Mouse (Mus musculus) right cerebral cortex, postnatal 4 days (tissue): ENCODE measurements around the gene Slit1.
A peak's percentile ranks its signal among the peaks of the same experiment; 100 is the strongest.

ENCODE experiments used
- DNase-seq: peaks from one replicate; pipeline ENCODE4 v3.0.0-alpha.2; 2022

The Slit1 gene

DNA sequence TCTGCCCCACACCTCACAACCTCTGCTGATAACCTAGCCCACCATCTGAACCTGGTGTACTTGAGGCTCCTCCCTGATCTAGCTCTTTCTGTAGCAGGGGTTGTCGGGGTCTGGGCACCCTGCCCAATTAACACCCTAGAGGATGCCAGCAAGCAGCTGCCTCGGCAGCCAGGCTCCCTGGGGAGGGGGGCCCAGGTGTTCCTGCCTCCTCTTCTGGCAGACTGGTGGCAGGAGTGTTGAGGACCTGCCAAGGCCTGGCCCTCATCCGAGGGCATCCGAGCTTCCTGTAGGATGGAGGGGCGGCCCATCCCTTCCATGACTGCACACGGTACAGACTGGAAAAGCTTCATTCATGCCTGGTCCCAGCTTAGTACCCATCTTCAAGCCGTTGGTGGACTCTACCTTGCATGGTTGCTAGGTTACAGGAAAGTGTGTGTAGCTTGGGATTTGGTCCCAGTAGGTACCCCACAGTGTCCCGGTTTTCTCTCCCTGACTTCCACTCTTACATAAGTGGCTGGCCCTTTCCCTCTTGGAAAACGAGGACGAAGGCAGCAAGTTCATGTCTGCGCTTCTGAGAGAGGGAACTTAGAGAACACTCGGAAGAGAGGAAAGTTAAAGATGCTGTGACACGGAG, 57.9 kb downstream of the Slit1 start:
- DNase-seq, result peak; percentile 39

DNA sequence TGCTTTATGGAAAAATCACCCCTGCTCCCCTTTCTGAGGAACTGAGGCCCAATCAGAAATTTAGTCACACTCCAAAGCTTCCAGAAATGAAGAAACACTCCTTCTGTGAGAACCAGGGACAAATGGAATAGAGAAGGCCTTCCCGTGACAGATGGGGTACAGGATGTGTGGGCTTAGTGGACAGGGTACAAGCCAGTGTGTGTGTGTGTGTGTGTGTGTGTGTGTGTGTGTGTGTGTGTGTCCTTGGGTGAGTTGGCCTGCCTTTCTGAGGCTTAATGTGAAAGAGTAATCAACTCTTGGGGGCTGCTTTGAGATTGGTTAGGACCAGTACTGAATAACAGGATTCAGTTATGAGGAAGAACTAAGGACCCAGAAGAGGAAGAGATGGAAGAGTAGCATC, 58.6 kb downstream of the Slit1 start:
- no peak for DNase-seq

GRCm38 (mm10) chr19:41683951-41684350, 59.5 kb downstream of the Slit1 start:
- no peak for DNase-seq

DNA sequence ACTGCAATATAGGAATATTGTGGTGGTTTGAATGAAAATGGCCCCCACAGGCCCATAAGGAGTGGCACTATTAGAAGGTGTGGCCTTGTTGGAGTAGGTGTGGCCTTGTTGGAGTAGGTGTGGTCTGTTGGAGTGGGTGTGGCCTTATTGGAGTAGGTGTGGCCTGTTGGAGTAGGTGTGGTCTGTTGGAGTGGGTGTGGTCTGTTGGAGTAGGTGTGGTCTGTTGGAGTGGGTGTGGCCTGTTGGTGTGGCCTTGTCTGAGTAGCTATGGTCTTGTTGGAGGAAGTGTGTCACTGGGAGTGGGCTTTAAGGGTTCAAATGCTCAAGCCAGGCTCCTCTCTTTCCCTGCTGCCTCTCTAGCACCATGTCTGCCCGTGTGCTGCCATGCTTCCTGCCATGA, 63.2 kb downstream of the Slit1 start:
- DNase-seq, result no peak

GRCm38 (mm10) chr19:41679028-41679427, 64.4 kb downstream of the Slit1 start:
- DNase-seq, result no peak

DNA sequence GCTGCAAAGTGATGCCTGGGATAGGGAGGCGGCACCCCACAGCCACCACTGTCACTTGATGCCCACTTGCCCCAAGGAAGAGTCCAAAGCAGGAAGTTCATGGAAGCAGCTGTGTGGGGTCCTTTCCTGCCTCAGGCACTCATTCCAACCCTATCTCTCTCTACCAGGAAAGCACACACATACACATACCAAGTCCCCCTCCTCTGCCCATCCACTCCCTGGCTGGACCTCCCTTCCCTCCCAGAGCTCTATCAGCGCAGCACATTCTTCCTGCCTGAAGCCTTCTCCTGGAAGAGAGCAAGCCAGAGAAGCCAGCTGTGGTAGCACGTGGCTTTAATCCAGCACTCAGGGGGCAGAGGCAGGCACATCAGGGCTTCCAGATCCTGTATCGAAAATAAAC, 65.9 kb downstream of the Slit1 start:
- DNase-seq, result no peak

GRCm38 (mm10) chr19:41675583-41675982, 67.9 kb downstream of the Slit1 start:
- no peak for DNase-seq

DNA sequence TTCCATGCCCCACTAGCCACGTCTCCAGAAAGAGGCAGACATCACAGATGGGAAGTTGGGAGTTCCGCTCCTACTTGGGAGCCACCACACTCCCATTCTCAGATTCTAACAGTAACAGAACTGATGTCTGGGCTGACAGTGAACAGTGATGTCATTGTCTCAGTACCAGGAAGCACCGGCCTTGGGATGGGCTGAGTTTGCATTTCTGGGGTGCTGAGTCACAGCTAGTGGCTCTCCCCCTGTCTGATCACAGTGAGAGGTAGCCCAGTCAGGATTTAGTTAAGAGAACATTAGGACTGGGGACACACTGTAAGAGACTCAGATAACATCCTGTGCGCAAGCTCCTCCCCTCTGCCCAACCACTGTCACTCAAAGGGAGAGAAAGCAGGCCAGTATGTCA, 69.1 kb downstream of the Slit1 start:
- no peak for DNase-seq

GRCm38 (mm10) chr19:41672836-41673235, 70.6 kb downstream of the Slit1 start:
- no peak for DNase-seq

DNA sequence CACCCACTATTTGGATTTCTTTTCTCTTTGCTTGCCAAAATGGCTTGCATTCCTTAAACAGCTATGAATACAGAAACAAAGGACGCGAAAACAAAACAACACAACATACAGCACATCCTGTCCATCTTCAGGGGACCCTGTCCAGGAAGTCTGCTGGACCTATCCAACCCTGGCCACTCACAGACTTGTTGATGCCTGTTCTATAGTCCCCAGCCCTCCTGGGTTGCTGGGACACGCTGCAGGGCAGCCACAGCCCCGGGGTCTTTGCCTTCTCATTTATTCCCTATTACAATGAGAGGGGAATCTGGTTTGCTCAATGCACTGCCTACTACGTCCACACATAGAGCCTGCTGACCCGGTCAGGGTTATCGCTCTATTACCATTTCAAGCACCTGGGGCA, 72.5 kb downstream of the Slit1 start:
- no peak for DNase-seq

DNA sequence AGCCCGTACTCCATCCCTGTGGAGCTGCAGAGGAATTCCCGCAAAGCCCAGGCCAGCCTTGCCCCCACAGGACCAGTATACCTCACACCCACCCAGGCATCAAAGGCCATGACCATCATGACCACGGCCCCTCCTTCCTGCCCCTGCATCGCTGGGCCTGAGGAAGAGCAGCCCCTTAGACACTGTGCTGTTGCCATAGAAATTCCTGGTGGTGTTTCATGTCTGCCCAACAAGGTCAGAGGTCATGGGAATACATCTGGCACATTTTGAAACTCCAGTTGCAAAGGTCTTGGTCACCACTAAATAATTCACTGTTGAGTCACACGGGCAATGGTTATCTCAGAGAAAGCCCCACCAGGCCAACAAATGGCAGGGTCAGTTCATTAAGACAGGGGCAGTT, 73.0 kb downstream of the Slit1 start:
- DNase-seq, result no peak

DNA sequence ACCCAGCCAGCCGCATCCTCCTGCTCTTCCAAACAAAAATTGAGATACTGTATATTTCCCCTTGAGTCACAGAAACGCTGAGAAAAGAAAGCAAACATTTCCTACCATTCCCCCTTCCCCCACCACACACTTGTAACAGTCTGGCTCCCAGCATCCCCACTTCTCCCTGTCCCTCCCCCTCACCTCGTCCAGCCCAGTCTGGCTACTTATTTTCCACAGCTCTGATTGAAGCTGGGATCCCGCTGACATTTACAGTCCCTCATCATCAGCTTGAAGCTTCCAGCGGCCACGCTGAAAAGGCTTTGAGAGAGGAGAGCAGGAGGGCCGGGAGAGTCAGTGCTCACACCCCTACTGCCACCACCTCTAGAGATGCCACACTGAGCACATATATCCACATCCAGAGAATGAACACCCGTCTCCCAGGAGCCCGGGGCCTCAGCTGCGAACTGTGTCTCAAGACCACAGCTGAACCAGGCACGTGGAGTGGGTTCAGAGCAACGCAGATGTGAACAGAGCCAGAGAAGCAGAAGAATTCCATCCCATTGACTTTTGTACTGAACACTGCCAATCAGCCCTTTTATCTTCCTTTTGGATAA, 73.6 kb downstream of the Slit1 start:
- DNase-seq, result no peak

GRCm38 (mm10) chr19:41667591-41667990, 75.9 kb downstream of the Slit1 start:
- no peak for DNase-seq

- no peak for DNase-seq
These were observed 77.5 kb downstream of the Slit1 start for GRCm38 (mm10) chr19:41665941-41666340.

- no peak for DNase-seq
These were observed 79.8 kb downstream of the Slit1 start for GRCm38 (mm10) chr19:41663506-41664242.

DNA sequence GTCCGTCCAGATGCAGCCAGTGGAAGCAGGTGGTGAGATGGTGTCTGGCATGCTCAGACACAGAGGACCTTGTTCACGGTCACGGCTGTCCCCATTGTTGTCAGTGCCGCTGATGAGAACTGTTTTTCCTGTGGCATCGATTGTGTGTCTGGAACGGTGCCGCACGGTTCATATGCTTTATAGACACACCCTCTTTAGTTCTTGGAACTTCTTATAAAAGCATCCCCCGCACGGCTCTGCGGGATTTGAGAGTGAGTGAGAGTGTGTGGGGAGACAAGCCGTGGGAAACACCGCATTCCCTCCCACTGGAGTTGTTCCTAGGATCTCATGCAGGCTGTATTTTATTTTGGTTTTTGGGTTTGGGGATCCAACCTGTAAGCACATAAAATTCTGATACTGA, 82.0 kb downstream of the Slit1 start:
- no peak for DNase-seq

- DNase-seq, result no peak
These were observed 82.5 kb downstream of the Slit1 start for GRCm38 (mm10) chr19:41660999-41661374.

GRCm38 (mm10) chr19:41660294-41660998, 83.0 kb downstream of the Slit1 start:
- no peak for DNase-seq

DNA sequence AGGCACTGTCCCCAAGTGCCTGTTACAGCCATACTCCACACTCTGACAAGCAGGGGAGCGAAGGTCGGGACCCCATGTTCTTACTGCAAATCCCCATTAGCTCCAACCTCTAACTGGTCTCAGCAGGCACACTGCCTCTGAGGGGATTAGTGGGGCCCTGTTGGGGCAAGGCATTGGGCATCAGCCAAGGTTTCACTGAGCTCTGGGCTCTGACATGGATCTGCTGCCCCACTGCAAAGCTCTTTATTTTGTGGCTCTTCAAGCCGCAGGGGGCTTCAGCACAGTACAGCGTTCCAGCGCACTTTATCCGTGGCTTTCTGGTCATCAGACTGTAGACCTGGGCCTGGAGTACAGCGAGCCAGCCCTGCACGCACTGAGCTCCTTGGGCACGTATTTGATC, 86.0 kb downstream of the Slit1 start:
- DNase-seq, result no peak

DNA sequence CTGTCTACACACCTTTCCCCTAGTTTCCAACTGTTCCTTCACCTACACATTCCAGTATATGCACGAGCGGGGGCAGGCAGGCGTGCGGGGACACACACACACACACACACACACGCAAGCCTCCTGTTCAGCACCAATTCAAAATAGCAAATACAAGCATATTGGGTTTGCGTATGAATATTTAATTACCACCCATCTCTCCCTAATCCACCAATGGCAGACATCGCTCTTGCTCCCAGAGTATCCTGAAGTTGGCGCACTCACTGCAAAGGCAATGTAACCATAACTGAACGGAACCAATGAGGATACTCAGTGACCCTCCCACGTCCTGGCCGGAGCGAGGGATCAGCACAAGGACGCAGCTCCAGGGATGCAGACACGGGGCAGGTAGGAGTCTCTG, 86.8 kb downstream of the Slit1 start:
- no peak for DNase-seq

DNA sequence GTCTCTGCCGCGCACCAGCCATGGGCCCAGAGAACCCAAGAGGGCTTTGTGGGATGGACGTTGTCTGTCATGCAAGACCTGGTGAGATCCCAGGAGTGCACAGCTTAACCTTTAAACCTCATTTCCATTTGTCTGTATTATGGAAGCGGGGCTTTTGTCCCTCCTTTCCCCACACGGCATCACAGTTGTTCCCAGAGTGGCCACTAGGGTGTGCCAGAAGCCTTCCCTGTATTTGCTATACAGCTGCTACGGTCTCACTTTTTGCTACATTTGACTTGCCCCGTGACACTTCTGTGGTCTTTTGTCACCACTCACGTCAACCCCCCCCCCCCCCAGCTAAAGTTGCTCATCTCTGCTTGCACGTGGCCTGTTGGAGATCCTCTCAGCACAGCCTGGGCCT, 87.5 kb downstream of the Slit1 start:
- DNase-seq, result peak; percentile 91

DNA sequence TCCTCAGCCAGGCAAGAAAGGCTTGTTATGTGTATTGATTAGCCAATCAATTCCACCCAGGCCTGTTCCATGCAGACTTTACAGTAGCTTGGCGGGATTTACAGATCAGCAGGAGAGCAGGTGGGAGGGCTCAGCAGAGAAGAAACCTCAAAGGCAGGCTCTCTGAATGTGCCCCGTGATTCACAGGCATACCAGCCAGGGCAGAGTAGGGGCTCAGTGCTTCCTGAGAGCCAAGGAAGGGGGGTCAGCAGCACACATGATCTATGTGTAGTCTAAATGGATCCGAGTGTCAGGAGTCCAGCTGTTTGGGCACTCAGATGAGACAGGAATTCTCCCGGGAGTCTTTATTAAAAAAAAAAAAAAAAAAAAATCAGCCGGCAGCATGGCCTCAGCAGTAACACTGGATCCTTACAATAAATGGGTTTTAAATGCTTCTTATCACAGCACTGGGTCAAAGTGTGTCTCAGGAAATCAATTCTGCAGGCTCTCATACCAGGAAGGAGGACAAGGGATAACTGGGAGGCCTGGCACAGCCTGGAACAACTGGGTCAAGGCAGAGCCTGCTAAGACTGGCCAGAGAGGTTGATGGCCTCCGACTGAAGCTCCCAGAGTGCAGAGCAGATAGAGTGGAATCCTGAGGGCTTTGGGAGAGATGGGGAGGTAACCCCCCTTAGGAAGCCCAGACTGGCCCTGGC, 88.2 kb downstream of the Slit1 start:
- DNase-seq, result no peak

DNA sequence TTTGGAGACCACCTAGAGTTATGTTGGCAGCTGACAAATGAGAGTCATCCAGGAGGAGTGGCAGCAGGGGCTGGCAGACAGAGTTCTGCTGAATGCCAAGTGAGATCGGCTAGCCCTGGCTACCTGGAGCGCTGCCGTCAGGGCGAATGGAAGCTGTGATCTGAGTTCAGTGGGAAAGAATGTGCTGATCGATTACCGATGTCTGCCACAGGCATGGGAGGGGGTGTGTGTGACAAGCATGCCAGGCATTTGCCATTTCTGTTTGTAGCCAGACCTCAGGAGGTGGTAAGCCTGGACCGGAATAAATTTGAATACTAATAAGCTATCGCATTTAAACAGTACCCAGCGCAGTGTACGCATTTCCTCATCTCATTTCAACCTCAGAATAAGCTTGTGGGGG, 91.5 kb downstream of the Slit1 start:
- no peak for DNase-seq
